ENCODE assay signal across 27 mouse cellular contexts in the genomic region with DNA sequence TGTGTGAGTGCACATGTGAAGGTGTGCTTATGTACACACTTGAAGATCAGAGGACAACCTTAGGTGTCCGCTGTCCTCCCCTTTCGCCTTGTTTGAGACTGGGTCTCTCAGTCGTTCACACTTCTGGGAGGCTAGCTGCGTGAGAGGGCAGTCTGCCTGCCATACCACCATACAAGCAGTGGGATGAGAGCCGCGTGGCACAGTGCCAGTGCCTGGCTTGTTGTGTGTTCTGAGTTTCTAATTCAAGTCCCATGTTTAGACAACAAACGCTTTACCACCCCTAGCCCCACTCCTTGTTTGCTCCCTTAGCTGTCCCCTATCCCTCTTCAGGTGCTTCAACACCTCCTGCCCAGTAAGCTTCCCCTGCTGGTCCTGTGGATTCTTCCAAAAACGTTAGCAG. TPM values are rescaled to one million over a fixed set of nuclear protein-coding genes. Genes with fewer than 3 reads are reported as not detected.
DNase-seq lines count a peak whose midpoint lies in the region; ATAC-seq and TF ChIP-seq lines count a peak whose summit lies in the region.
"Had no signal": no experiment of that assay in that cellular context is flagged by ENCODE, and none has a peak within 500 bp of the region (broad histone marks: within the 10 kb centered on the region; RNA-seq: fewer than 3 reads in every experiment).

No protein-coding gene starts in this region.

- no peak for TF ChIP-seq EP300 in stomach, postnatal 0 days (optimal IDR thresholded peaks at IDR 0.05)

- no peak for TF ChIP-seq CTCF in kidney, adult 2 months (conservative IDR thresholded peaks at IDR 0.05; ENCODE audit: insufficient read depth, insufficient read length, low read depth, low read length)
- TF ChIP-seq CTCF in midbrain, postnatal 0 days (IDR thresholded peaks at IDR 0.05): no peak
- TF ChIP-seq CTCF in stomach, postnatal 0 days (IDR thresholded peaks at IDR 0.05; ENCODE audit: low read depth): no peak

- WGBS in kidney, adult 2 months: 58% methylated on average over 8 of the region's 8 CpGs
- WGBS in midbrain, postnatal 0 days: 74% methylated on average over 8 of the region's 8 CpGs
- WGBS in midbrain, embryonic 10.5 days: 72% methylated on average over 8 of the region's 8 CpGs
- 65% methylated on average over 8 of the region's 8 CpGs for WGBS in stomach, postnatal 0 days
- WGBS in hindbrain, embryonic 10.5 days: 79% methylated on average over 8 of the region's 8 CpGs

- no peak overlapping the region for H3K4me3 ChIP-seq in kidney, adult 2 months (ENCODE audit: insufficient read depth, low read depth, low read length)
- no peak overlapping the region for H3K4me3 ChIP-seq in midbrain, postnatal 0 days (ENCODE audit: low read depth, low read length)
- H3K4me3 ChIP-seq in midbrain, embryonic 10.5 days: no peak overlapping the region
- no peak overlapping the region for H3K4me3 ChIP-seq in stomach, postnatal 0 days (ENCODE audit: low read depth, low read length)
- no peak overlapping the region for H3K4me3 ChIP-seq in hindbrain, embryonic 10.5 days
- H3K4me3 ChIP-seq: embryonic facial prominence, embryonic 12.5 days; embryonic facial prominence, embryonic 15.5 days; gastrocnemius, adult 2 months; hindbrain, embryonic 13.5 days had no signal

- H3K4me1 ChIP-seq in kidney, adult 2 months (ENCODE audit: control insufficient read depth, insufficient read depth, low read length): peaks cover 8% of the 10 kb centered on the region; the same call in 1 of the 2 replicates
- no peaks in the 10 kb centered on the region for H3K4me1 ChIP-seq in midbrain, postnatal 0 days (ENCODE audit: insufficient read depth, low read length)
- no peaks in the 10 kb centered on the region for H3K4me1 ChIP-seq in midbrain, embryonic 10.5 days
- H3K4me1 ChIP-seq in stomach, postnatal 0 days (replicated peaks; ENCODE audit: control insufficient read depth, insufficient read depth): no peaks in the 10 kb centered on the region
- H3K4me1 ChIP-seq in hindbrain, embryonic 10.5 days (replicated peaks): no peaks in the 10 kb centered on the region
- H3K4me1 ChIP-seq: embryonic facial prominence, embryonic 12.5 days; embryonic facial prominence, embryonic 15.5 days; hindbrain, embryonic 13.5 days had no signal

- H3K9me3 ChIP-seq in midbrain, postnatal 0 days (ENCODE audit: low read length): no peaks in the 10 kb centered on the region
- no peaks in the 10 kb centered on the region for H3K9me3 ChIP-seq in midbrain, embryonic 10.5 days (replicated peaks)
- H3K9me3 ChIP-seq in stomach, postnatal 0 days (ENCODE audit: control insufficient read depth, low read length): no peaks in the 10 kb centered on the region
- no peaks in the 10 kb centered on the region for H3K9me3 ChIP-seq in hindbrain, embryonic 10.5 days
- H3K9me3 ChIP-seq: embryonic facial prominence, embryonic 12.5 days; embryonic facial prominence, embryonic 15.5 days; hindbrain, embryonic 13.5 days had no signal

- no peaks in the 10 kb centered on the region for H3K36me3 ChIP-seq in kidney, adult 2 months (ENCODE audit: control insufficient read depth, insufficient read depth, low read length)
- no peaks in the 10 kb centered on the region for H3K36me3 ChIP-seq in midbrain, postnatal 0 days (ENCODE audit: insufficient read depth, low read length)
- H3K36me3 ChIP-seq in midbrain, embryonic 10.5 days: no peaks in the 10 kb centered on the region
- no peaks in the 10 kb centered on the region for H3K36me3 ChIP-seq in stomach, postnatal 0 days (ENCODE audit: control insufficient read depth, insufficient read depth, low read length)
- no peaks in the 10 kb centered on the region for H3K36me3 ChIP-seq in hindbrain, embryonic 10.5 days
- H3K36me3 ChIP-seq: embryonic facial prominence, embryonic 12.5 days; embryonic facial prominence, embryonic 15.5 days; hindbrain, embryonic 13.5 days had no signal

- peak; percentile 33 for DNase-seq in kidney, adult 2 months
- no peak for DNase-seq in kidney, adult 8-10 months
- DNase-seq in midbrain, postnatal 0 days (ENCODE audit: low spot score): peak; percentile 27
- no peak for DNase-seq in midbrain, embryonic 10.5 days (ENCODE audit: low spot score)
- DNase-seq in stomach, postnatal 0 days (ENCODE audit: low spot score): no peak
- DNase-seq in hindbrain, embryonic 10.5 days (ENCODE audit: low spot score): no peak
- DNase-seq: adrenal gland, adult 2 months; adrenal gland, postnatal 14 days; cerebellum, adult 11 months; cerebellum, adult 2 months; cerebellum, adult 9-11 months; forebrain, postnatal 0 days; gastrocnemius, adult 2 months; gastrocnemius, postnatal 14 days; heart, adult 11 months had no signal

- H3K27me3 ChIP-seq in kidney, adult 2 months (replicated peaks; ENCODE audit: control insufficient read depth, insufficient read depth, low read length): no peaks in the 10 kb centered on the region
- H3K27me3 ChIP-seq in midbrain, postnatal 0 days (ENCODE audit: insufficient read depth, low read length): no peaks in the 10 kb centered on the region
- no peaks in the 10 kb centered on the region for H3K27me3 ChIP-seq in midbrain, embryonic 10.5 days (ENCODE audit: low read depth, poor library complexity, severe bottlenecking)
- no peaks in the 10 kb centered on the region for H3K27me3 ChIP-seq in stomach, postnatal 0 days (ENCODE audit: control insufficient read depth, insufficient read depth, low read length)
- no peaks in the 10 kb centered on the region; the same call in 1 of the 2 replicates for H3K27me3 ChIP-seq in hindbrain, embryonic 10.5 days (ENCODE audit: insufficient read depth, poor library complexity, severe bottlenecking)
- H3K27me3 ChIP-seq: embryonic facial prominence, embryonic 12.5 days; embryonic facial prominence, embryonic 15.5 days; hindbrain, embryonic 13.5 days had no signal

- no peak for TF ChIP-seq POLR2A in kidney, adult 2 months (IDR thresholded peaks at IDR 0.05; ENCODE audit: low read depth, low read length)

- no peak for ATAC-seq in midbrain, postnatal 0 days (ENCODE audit: low FRiP score)
- no peak for ATAC-seq in stomach, postnatal 0 days (ENCODE audit: low FRiP score, low TSS enrichment)
- ATAC-seq: CD4-positive, CD25-positive, alpha-beta regulatory T cell, adult 4 months; forebrain, embryonic 14.5 days; forebrain, postnatal 0 days; hindbrain, embryonic 16.5 days had no signal

- H3K4me2 ChIP-seq in midbrain, postnatal 0 days (ENCODE audit: low read depth, low read length, poor library complexity, severe bottlenecking): no peak overlapping the region
- H3K4me2 ChIP-seq in stomach, postnatal 0 days (replicated peaks; ENCODE audit: low read depth): no peak overlapping the region
- H3K4me2 ChIP-seq: embryonic facial prominence, embryonic 12.5 days; embryonic facial prominence, embryonic 15.5 days; heart, embryonic 11.5 days; hindbrain, embryonic 13.5 days had no signal

- H3K9ac ChIP-seq in midbrain, postnatal 0 days (replicated peaks; ENCODE audit: low read length, poor library complexity, severe bottlenecking): no peak overlapping the region
- H3K9ac ChIP-seq in stomach, postnatal 0 days (ENCODE audit: low read length): no peak overlapping the region
- H3K9ac ChIP-seq: embryonic facial prominence, embryonic 12.5 days; embryonic facial prominence, embryonic 15.5 days; forebrain, postnatal 0 days; hindbrain, embryonic 13.5 days had no signal

- H3K27ac ChIP-seq in kidney, adult 2 months (ENCODE audit: insufficient read depth, low read depth, low read length): peak overlapping the region; percentile 29
- no peak overlapping the region for H3K27ac ChIP-seq in midbrain, postnatal 0 days (ENCODE audit: low read depth, low read length)
- no peak overlapping the region for H3K27ac ChIP-seq in midbrain, embryonic 10.5 days (replicated peaks)
- peak overlapping the region; percentile 30 for H3K27ac ChIP-seq in stomach, postnatal 0 days (replicated peaks)
- no peak overlapping the region for H3K27ac ChIP-seq in hindbrain, embryonic 10.5 days
- H3K27ac ChIP-seq: embryonic facial prominence, embryonic 12.5 days; embryonic facial prominence, embryonic 15.5 days; gastrocnemius, adult 2 months; hindbrain, embryonic 13.5 days had no signal

RNA-seq across cellular contexts. Expression of a gene that starts 11.1 kb away (rescaled TPM):
- 27.6 and 43.9 TPM in 2 replicates for polyA plus RNA-seq in kidney, adult 2 months (2012; rRNA removed)
- 47.3 and 57.7 TPM in 2 replicates for total RNA-seq in midbrain, postnatal 0 days (2014; rRNA removed)
- 30.3 and 34.6 TPM in 2 replicates for polyA plus RNA-seq in midbrain, postnatal 0 days (2015; fragmentation: Nextera tagmentation; extraction: Ambion mirVana)
- polyA plus RNA-seq in midbrain, embryonic 10.5 days (2016; fragmentation: Nextera tagmentation; extraction: Ambion mirVana): 22.6 and 27.2 TPM in 2 replicates
- polyA plus RNA-seq in stomach, postnatal 0 days (2015; fragmentation: Nextera tagmentation; extraction: Ambion mirVana): 6.8 and 7.1 TPM in 2 replicates
- polyA plus RNA-seq in hindbrain, embryonic 10.5 days (2016; fragmentation: Nextera tagmentation; extraction: Ambion mirVana): 26.8 and 28.9 TPM in 2 replicates
- total RNA-seq: common myeloid progenitor, adult 5-6 weeks; heart, adult 8-10 months; heart, postnatal 25 days; hematopoietic stem cell, adult 5-6 weeks had no signal

RNA-seq across cellular contexts. Expression of a gene that starts 23.4 kb away (rescaled TPM):
- polyA plus RNA-seq in kidney, adult 2 months (2012; rRNA removed): 1.5 and 1.6 TPM in 2 replicates
- total RNA-seq in midbrain, postnatal 0 days (2014; rRNA removed): 75.7 and 77.3 TPM in 2 replicates
- 37.6 and 42.2 TPM in 2 replicates for polyA plus RNA-seq in midbrain, postnatal 0 days (2015; fragmentation: Nextera tagmentation; extraction: Ambion mirVana)
- 82.4 and 92.7 TPM in 2 replicates for polyA plus RNA-seq in midbrain, embryonic 10.5 days (2016; fragmentation: Nextera tagmentation; extraction: Ambion mirVana)
- 14.2 and 17.4 TPM in 2 replicates for polyA plus RNA-seq in stomach, postnatal 0 days (2015; fragmentation: Nextera tagmentation; extraction: Ambion mirVana)
- 74.1 and 82.3 TPM in 2 replicates for polyA plus RNA-seq in hindbrain, embryonic 10.5 days (2016; fragmentation: Nextera tagmentation; extraction: Ambion mirVana)
- total RNA-seq: hematopoietic stem cell, adult 5-6 weeks; MEL had no signal
- polyA plus RNA-seq: CD4-positive, CD25-positive, alpha-beta regulatory T cell, adult 4 months had no signal

RNA-seq across cellular contexts. Expression of a gene that starts 44.3 kb away (rescaled TPM):
- polyA plus RNA-seq in kidney, adult 2 months (2012; rRNA removed): 4.7 and 5.1 TPM in 2 replicates
- total RNA-seq in midbrain, postnatal 0 days (2014; rRNA removed): 16.2 and 19.7 TPM in 2 replicates
- 17.3 and 18.5 TPM in 2 replicates for polyA plus RNA-seq in midbrain, postnatal 0 days (2015; fragmentation: Nextera tagmentation; extraction: Ambion mirVana)
- 27.6 and 28.2 TPM in 2 replicates for polyA plus RNA-seq in midbrain, embryonic 10.5 days (2016; fragmentation: Nextera tagmentation; extraction: Ambion mirVana)
- 11.6 and 12.0 TPM in 2 replicates for polyA plus RNA-seq in stomach, postnatal 0 days (2015; fragmentation: Nextera tagmentation; extraction: Ambion mirVana)
- polyA plus RNA-seq in hindbrain, embryonic 10.5 days (2016; fragmentation: Nextera tagmentation; extraction: Ambion mirVana): 22.7 and 25.0 TPM in 2 replicates

Comparison
In these comparisons a context has a peak if more than half of its experiments do, and no peak if none do; other contexts are left out.
1. DNase-seq: peak in kidney, adult 2 months (single experiment) and midbrain, postnatal 0 days (single experiment); none in kidney, adult 8-10 months (0 of 2), midbrain, embryonic 10.5 days (single experiment), stomach, postnatal 0 days (single experiment) and hindbrain, embryonic 10.5 days (single experiment).
2. H3K27ac ChIP-seq: peak in kidney, adult 2 months (single experiment) and stomach, postnatal 0 days (single experiment); none in midbrain, postnatal 0 days (single experiment), midbrain, embryonic 10.5 days (single experiment) and hindbrain, embryonic 10.5 days (single experiment).